Mouse (Mus musculus): ENCODE measurements around the gene Dhx9.

DNA sequence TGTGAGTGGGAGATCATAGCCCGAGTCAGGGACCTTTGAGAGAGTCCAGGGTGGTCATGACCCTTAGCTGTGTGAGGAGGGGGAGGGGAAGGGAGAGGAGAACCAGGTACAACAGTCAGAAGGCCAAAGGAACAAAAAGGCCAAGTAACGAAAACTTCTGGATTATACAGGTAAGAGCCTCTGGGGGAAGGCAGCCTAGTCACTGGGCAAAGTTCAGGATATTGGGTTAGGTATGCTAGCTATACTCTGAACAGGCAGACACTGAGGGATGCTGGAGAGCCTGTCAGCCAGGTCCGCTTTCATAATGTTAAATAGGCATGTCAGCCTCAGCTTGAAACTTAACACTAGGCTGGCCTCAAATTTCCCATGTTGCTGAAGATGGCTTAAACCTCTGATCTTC, 34.7 kb upstream of the Dhx9 start:
- TF ChIP-seq CTCF (IDR thresholded peaks at IDR 0.05; ENCODE audit: low read depth, low read length) (no peak), POLR2A (IDR thresholded peaks at IDR 0.05; ENCODE audit: extremely low read depth, insufficient read depth, low read length) (no peak)

Data from liver, adult 2 months (tissue).